8 mouse cellular contexts compared by ENCODE assay signal in the genomic region with DNA sequence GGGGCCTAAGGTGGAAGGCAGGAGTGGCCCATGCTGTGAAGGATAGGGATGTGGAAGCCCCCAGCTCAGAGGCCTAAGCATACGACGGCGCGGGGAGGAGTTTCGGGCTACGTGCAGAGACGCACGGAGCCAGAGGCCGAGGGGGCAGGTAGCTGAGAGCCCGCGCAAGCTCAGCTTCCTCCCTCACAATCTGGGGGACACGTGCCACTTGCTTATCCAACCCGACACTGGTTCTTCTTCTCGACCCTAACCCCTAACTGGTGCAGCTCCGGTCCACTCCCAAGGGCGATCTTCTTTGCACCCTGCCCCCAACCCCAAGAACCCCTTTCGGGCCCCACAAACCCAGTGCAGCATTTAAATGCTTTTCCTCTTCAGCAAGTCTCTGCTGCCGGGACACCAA. TPM values are rescaled to one million over a fixed set of nuclear protein-coding genes. Genes with fewer than 3 reads are reported as not detected.
DNase-seq lines count a peak whose midpoint lies in the region; ATAC-seq and TF ChIP-seq lines count a peak whose summit lies in the region.

No protein-coding gene starts in this region.

- H3K9me3 ChIP-seq in ES-Bruce4 (replicated peaks; ENCODE audit: control insufficient read depth, insufficient read depth, low read length, poor library complexity, severe bottlenecking), result no peaks in the 10 kb centered on the region
- H3K9me3 ChIP-seq in forebrain, embryonic 10.5 days, result no peaks in the 10 kb centered on the region
- H3K9me3 ChIP-seq in lung, embryonic 14.5 days (ENCODE audit: low read depth, low read length), result no peaks in the 10 kb centered on the region

- WGBS in forebrain, embryonic 10.5 days, result 0% methylated on average over 18 of the region's 18 CpGs
- under 1% methylated on average over 18 of the region's 18 CpGs for WGBS in lung, embryonic 14.5 days

- H3K36me3 ChIP-seq in ES-Bruce4 (ENCODE audit: control insufficient read depth, insufficient read depth, low read length, poor library complexity, severe bottlenecking), result peaks cover 11% of the 10 kb centered on the region
- peaks cover 77% of the 10 kb centered on the region for H3K36me3 ChIP-seq in forebrain, embryonic 10.5 days (replicated peaks)
- peaks cover 63% of the 10 kb centered on the region for H3K36me3 ChIP-seq in lung, embryonic 14.5 days (ENCODE audit: insufficient read depth)

- TF ChIP-seq CTCF in ES-Bruce4 (IDR thresholded peaks at IDR 0.05; ENCODE audit: low read depth, low read length), result no peak
- no peak for TF ChIP-seq CTCF in lung, embryonic 14.5 days (IDR thresholded peaks at IDR 0.05; ENCODE audit: low read depth)

- H3K4me3 ChIP-seq in ES-Bruce4 (ENCODE audit: low read depth, low read length), result peak overlapping the region; percentile 90
- peak overlapping the region; percentile 91 for H3K4me3 ChIP-seq in forebrain, embryonic 10.5 days
- peak overlapping the region; percentile 76 for H3K4me3 ChIP-seq in lung, embryonic 14.5 days (ENCODE audit: low read depth, low read length)

- peak overlapping the region; percentile 64 for H3K4me2 ChIP-seq in lung, embryonic 14.5 days

- no peaks in the 10 kb centered on the region for H3K4me1 ChIP-seq in ES-Bruce4 (ENCODE audit: control insufficient read depth, insufficient read depth, low read length)
- peaks cover 65% of the 10 kb centered on the region for H3K4me1 ChIP-seq in forebrain, embryonic 10.5 days
- peaks cover 18% of the 10 kb centered on the region for H3K4me1 ChIP-seq in lung, embryonic 14.5 days (ENCODE audit: insufficient read depth)

- no peak for TF ChIP-seq POLR2A in ES-Bruce4 (IDR thresholded peaks at IDR 0.05; ENCODE audit: insufficient read depth, low read length)

- ATAC-seq in lung, embryonic 14.5 days (ENCODE audit: insufficient read depth), result peak; percentile 53
- ATAC-seq in neutrophil, adult 5-6 weeks (ENCODE audit: extremely low read depth, insufficient number of reproducible peaks, low FRiP score, poor library complexity, severe bottlenecking), result peak; percentile 18; the same call in 1 of the 2 replicates

- H3K27me3 ChIP-seq in ES-Bruce4 (ENCODE audit: control insufficient read depth, insufficient read depth, low read length, poor library complexity, severe bottlenecking), result no peaks in the 10 kb centered on the region
- no peaks in the 10 kb centered on the region for H3K27me3 ChIP-seq in forebrain, embryonic 10.5 days (ENCODE audit: poor library complexity, severe bottlenecking)
- H3K27me3 ChIP-seq in lung, embryonic 14.5 days (ENCODE audit: insufficient read depth, low read length), result no peaks in the 10 kb centered on the region

- no peak overlapping the region for H3K27ac ChIP-seq in ES-Bruce4 (ENCODE audit: insufficient read depth, low read length)
- peak overlapping the region; percentile 99 for H3K27ac ChIP-seq in forebrain, embryonic 10.5 days
- peak overlapping the region; percentile 96 for H3K27ac ChIP-seq in lung, embryonic 14.5 days (ENCODE audit: low read depth)

- peak overlapping the region; percentile 77 for H3K9ac ChIP-seq in ES-Bruce4 (ENCODE audit: low read depth, poor library complexity, severe bottlenecking)
- H3K9ac ChIP-seq in lung, embryonic 14.5 days, result peak overlapping the region; percentile 85

- DNase-seq in brain, adult 2 months (ENCODE audit: low read depth, low spot score), result peak; percentile 93
- peak; percentile 71 for DNase-seq in forebrain, embryonic 10.5 days (ENCODE audit: extremely low spot score, low spot score)
- DNase-seq in heart, postnatal 14 days, result peak; percentile 62 to 70
- DNase-seq in layer of hippocampus, adult 18-20 months (ENCODE audit: low spot score in 2 of 2), result peak; percentile 68 to 80
- peak; percentile 89 for DNase-seq in lung, embryonic 14.5 days
- DNase-seq in thymus, postnatal 0 days (ENCODE audit: low spot score), result peak; percentile 73

- TF ChIP-seq EP300 in ES-Bruce4 (IDR thresholded peaks at IDR 0.05; ENCODE audit: insufficient read depth, low read depth, low read length), result no peak

- intact Hi-C loops in heart, postnatal 14 days (cut with DNase I), result no loop called here

RNA-seq across cellular contexts. Expression of a gene that starts 0.6 kb away (rescaled TPM):
- 377 and 389 TPM in 2 replicates for polyA plus RNA-seq in ES-Bruce4 (2011; ENCODE audit: insufficient read depth, insufficient read length, low read depth, missing spikeins)
- polyA plus RNA-seq in forebrain, embryonic 10.5 days (2016; fragmentation: Nextera tagmentation; extraction: Ambion mirVana), result 1,048 and 1,068 TPM in 2 replicates
- 100 to 1,000 TPM; 772 to 817 TPM for total RNA-seq in heart, postnatal 14 days (2021)
- 100 to 1,000 TPM; 796 to 825 TPM for total RNA-seq in layer of hippocampus, adult 18-20 months (2021)
- polyA plus RNA-seq in lung, embryonic 14.5 days (2014; fragmentation: Nextera tagmentation; extraction: Ambion mirVana), result 701 and 718 TPM in 2 replicates
- 43.0 and 64.8 TPM in 2 replicates for total RNA-seq in neutrophil, adult 5-6 weeks (2017)
- 231 and 275 TPM in 2 replicates for polyA plus RNA-seq in thymus, postnatal 0 days (2015; fragmentation: Nextera tagmentation; extraction: Ambion mirVana)

RNA-seq across cellular contexts. Expression of a gene that starts 5.0 kb away (rescaled TPM):
- 4.6 and 5.4 TPM in 2 replicates for polyA plus RNA-seq in ES-Bruce4 (2011; ENCODE audit: insufficient read depth, insufficient read length, low read depth, missing spikeins)
- 7.4 and 8.9 TPM in 2 replicates for polyA plus RNA-seq in forebrain, embryonic 10.5 days (2016; fragmentation: Nextera tagmentation; extraction: Ambion mirVana)
- total RNA-seq in heart, postnatal 14 days (2021), result 1 to 10 TPM; 3.2 to 3.5 TPM
- 1 to 10 TPM; 4.5 to 5.1 TPM for total RNA-seq in layer of hippocampus, adult 18-20 months (2021)
- polyA plus RNA-seq in lung, embryonic 14.5 days (2014; fragmentation: Nextera tagmentation; extraction: Ambion mirVana), result 6.8 and 6.9 TPM in 2 replicates
- 10.5 and 10.9 TPM in 2 replicates for total RNA-seq in neutrophil, adult 5-6 weeks (2017)
- polyA plus RNA-seq in thymus, postnatal 0 days (2015; fragmentation: Nextera tagmentation; extraction: Ambion mirVana), result 8.9 and 9.4 TPM in 2 replicates

RNA-seq across cellular contexts. Expression of a gene that starts 15.8 kb away (rescaled TPM):
- polyA plus RNA-seq in ES-Bruce4 (2011; ENCODE audit: insufficient read depth, insufficient read length, low read depth, missing spikeins), result 80.9 and 85.2 TPM in 2 replicates
- polyA plus RNA-seq in forebrain, embryonic 10.5 days (2016; fragmentation: Nextera tagmentation; extraction: Ambion mirVana), result 214 and 215 TPM in 2 replicates
- total RNA-seq in heart, postnatal 14 days (2021), result 10 to 100 TPM; 78.2 TPM
- total RNA-seq in layer of hippocampus, adult 18-20 months (2021), result 100 to 1,000 TPM; 182 to 185 TPM
- polyA plus RNA-seq in lung, embryonic 14.5 days (2014; fragmentation: Nextera tagmentation; extraction: Ambion mirVana), result 143 TPM in 2 replicates
- total RNA-seq in neutrophil, adult 5-6 weeks (2017), result 35.1 and 50.1 TPM in 2 replicates
- 93.0 and 93.4 TPM in 2 replicates for polyA plus RNA-seq in thymus, postnatal 0 days (2015; fragmentation: Nextera tagmentation; extraction: Ambion mirVana)

RNA-seq across cellular contexts. Expression of a gene that starts 15.9 kb away (rescaled TPM):
- 162 and 187 TPM in 2 replicates for polyA plus RNA-seq in ES-Bruce4 (2011; ENCODE audit: insufficient read depth, insufficient read length, low read depth, missing spikeins)
- polyA plus RNA-seq in forebrain, embryonic 10.5 days (2016; fragmentation: Nextera tagmentation; extraction: Ambion mirVana), result 271 and 298 TPM in 2 replicates
- total RNA-seq in heart, postnatal 14 days (2021), result 1 to 10 TPM; 3.5 to 9.6 TPM
- total RNA-seq in layer of hippocampus, adult 18-20 months (2021), result under 1 TPM; 0.52 to 0.53 TPM
- polyA plus RNA-seq in lung, embryonic 14.5 days (2014; fragmentation: Nextera tagmentation; extraction: Ambion mirVana), result 204 and 206 TPM in 2 replicates
- 1.4 and 3.0 TPM in 2 replicates for total RNA-seq in neutrophil, adult 5-6 weeks (2017)
- 240 and 258 TPM in 2 replicates for polyA plus RNA-seq in thymus, postnatal 0 days (2015; fragmentation: Nextera tagmentation; extraction: Ambion mirVana)

RNA-seq across cellular contexts. Expression of a gene that starts 26.6 kb away (rescaled TPM):
- polyA plus RNA-seq in ES-Bruce4 (2011; ENCODE audit: insufficient read depth, insufficient read length, low read depth, missing spikeins), result not detected in 2 replicates
- polyA plus RNA-seq in forebrain, embryonic 10.5 days (2016; fragmentation: Nextera tagmentation; extraction: Ambion mirVana), result 0.32 and 0.42 TPM in 2 replicates
- 1 to 10 TPM; 2.8 to 3.3 TPM for total RNA-seq in heart, postnatal 14 days (2021)
- not detected for total RNA-seq in layer of hippocampus, adult 18-20 months (2021)
- polyA plus RNA-seq in lung, embryonic 14.5 days (2014; fragmentation: Nextera tagmentation; extraction: Ambion mirVana), result 0.24 and 0.68 TPM in 2 replicates
- total RNA-seq in neutrophil, adult 5-6 weeks (2017), result 0.70 TPM in 1 of 2 replicates, not detected in the other
- polyA plus RNA-seq in thymus, postnatal 0 days (2015; fragmentation: Nextera tagmentation; extraction: Ambion mirVana), result 2.3 and 2.4 TPM in 2 replicates
